ENCODE assay signal across 16 mouse cellular contexts in genomic region chr3:36797025-36797424, GRCm38 (mm10).
DNase-seq lines count a peak whose midpoint lies in the region; ATAC-seq and TF ChIP-seq lines count a peak whose summit lies in the region.
"Had no signal": no experiment of that assay in that cellular context is flagged by ENCODE, and none has a peak within 500 bp of the region (broad histone marks: within the 10 kb centered on the region; RNA-seq: fewer than 3 reads in every experiment).

No protein-coding gene starts in this region.

- peak; percentile 53 for DNase-seq in intestine, embryonic 14.5 days (ENCODE audit: low spot score)
- peak; percentile 60 for DNase-seq in kidney, postnatal 0 days (ENCODE audit: low spot score)
- no peak for DNase-seq in layer of hippocampus, adult 9-11 months
- DNase-seq in thymus, adult 2 months, result no peak
- DNase-seq: cerebellum, adult 2 months; gastrocnemius, postnatal 36 days; lung, postnatal 4 days; midbrain, embryonic 14.5 days; thymus, adult 18-20 months had no signal

- no peaks in the 10 kb centered on the region for H3K9me3 ChIP-seq in heart, embryonic 13.5 days
- no peaks in the 10 kb centered on the region for H3K9me3 ChIP-seq in heart, embryonic 11.5 days (replicated peaks; ENCODE audit: control insufficient read depth, low read length)
- H3K9me3 ChIP-seq in intestine, embryonic 14.5 days (ENCODE audit: control insufficient read depth, low read length), result no peaks in the 10 kb centered on the region
- H3K9me3 ChIP-seq in kidney, postnatal 0 days (replicated peaks; ENCODE audit: low read length), result no peaks in the 10 kb centered on the region
- H3K9me3 ChIP-seq: forebrain, embryonic 10.5 days; hindbrain, embryonic 10.5 days; liver, embryonic 12.5 days had no signal

- no peak overlapping the region for H3K4me3 ChIP-seq in heart, embryonic 13.5 days
- H3K4me3 ChIP-seq in heart, embryonic 11.5 days (ENCODE audit: low read depth, low read length), result no peak overlapping the region
- H3K4me3 ChIP-seq in intestine, embryonic 14.5 days (ENCODE audit: low read depth, low read length), result no peak overlapping the region
- no peak overlapping the region for H3K4me3 ChIP-seq in kidney, postnatal 0 days (replicated peaks; ENCODE audit: low read depth, low read length)
- H3K4me3 ChIP-seq in thymus, adult 2 months (ENCODE audit: control insufficient read depth, insufficient read depth, low read length), result no peak overlapping the region
- H3K4me3 ChIP-seq: forebrain, embryonic 10.5 days; hindbrain, embryonic 10.5 days; liver, embryonic 12.5 days had no signal

- no peaks in the 10 kb centered on the region for H3K36me3 ChIP-seq in heart, embryonic 13.5 days
- no peaks in the 10 kb centered on the region for H3K36me3 ChIP-seq in heart, embryonic 11.5 days (ENCODE audit: control insufficient read depth, insufficient read depth, low read length)
- no peaks in the 10 kb centered on the region for H3K36me3 ChIP-seq in intestine, embryonic 14.5 days (ENCODE audit: control insufficient read depth, insufficient read depth, low read length)
- H3K36me3 ChIP-seq in kidney, postnatal 0 days (ENCODE audit: insufficient read depth, low read length), result no peaks in the 10 kb centered on the region
- no peaks in the 10 kb centered on the region for H3K36me3 ChIP-seq in thymus, adult 2 months (ENCODE audit: control insufficient read depth, insufficient read depth, low read length)
- H3K36me3 ChIP-seq: forebrain, embryonic 10.5 days; hindbrain, embryonic 10.5 days; liver, embryonic 12.5 days had no signal

- 42% methylated on average over 4 of the region's 4 CpGs for WGBS in heart, embryonic 13.5 days
- WGBS in heart, embryonic 11.5 days (ENCODE audit: insufficient replicate concordance), result 47% methylated on average over 4 of the region's 4 CpGs
- WGBS in intestine, embryonic 14.5 days, result 52% methylated on average over 4 of the region's 4 CpGs
- 25% methylated on average over 4 of the region's 4 CpGs for WGBS in kidney, postnatal 0 days
- WGBS in thymus, adult 2 months, result 74% methylated on average over 4 of the region's 4 CpGs

- no peaks in the 10 kb centered on the region for H3K4me1 ChIP-seq in heart, embryonic 13.5 days
- H3K4me1 ChIP-seq in heart, embryonic 11.5 days (ENCODE audit: control insufficient read depth, insufficient read depth, low read length), result no peaks in the 10 kb centered on the region
- H3K4me1 ChIP-seq in intestine, embryonic 14.5 days (replicated peaks; ENCODE audit: control insufficient read depth, insufficient read depth, low read length), result 0 out of 2 replicates have a peak, but pooled peaks cover 5% of the 10 kb centered on the region
- no peaks in the 10 kb centered on the region for H3K4me1 ChIP-seq in kidney, postnatal 0 days (replicated peaks; ENCODE audit: insufficient read depth, low read length)
- H3K4me1 ChIP-seq in thymus, adult 2 months (replicated peaks; ENCODE audit: control insufficient read depth, insufficient read depth, low read length), result no peaks in the 10 kb centered on the region
- H3K4me1 ChIP-seq: forebrain, embryonic 10.5 days; hindbrain, embryonic 10.5 days had no signal

- H3K9ac ChIP-seq in heart, embryonic 13.5 days, result no peak overlapping the region
- no peak overlapping the region for H3K9ac ChIP-seq in heart, embryonic 11.5 days (ENCODE audit: low read depth, low read length)
- no peak overlapping the region for H3K9ac ChIP-seq in intestine, embryonic 14.5 days (ENCODE audit: low read length)
- no peak overlapping the region for H3K9ac ChIP-seq in kidney, postnatal 0 days (ENCODE audit: low read depth, low read length)
- H3K9ac ChIP-seq: liver, embryonic 12.5 days had no signal

- TF ChIP-seq POLR2A in thymus, adult 2 months (IDR thresholded peaks at IDR 0.05; ENCODE audit: control insufficient read depth, extremely low read depth, insufficient read depth, low read length, poor library complexity), result no peak

- no peak for ATAC-seq in heart, embryonic 13.5 days (ENCODE audit: extremely low read depth, insufficient number of reproducible peaks, low FRiP score, low TSS enrichment)
- ATAC-seq in heart, embryonic 11.5 days (replicated peaks; ENCODE audit: insufficient number of reproducible peaks, low FRiP score, low TSS enrichment), result no peak
- 0 out of 2 replicates have a peak, but pooled peaks have one; percentile 2 for ATAC-seq in common myeloid progenitor, adult 5-6 weeks (replicated peaks; ENCODE audit: low read depth, poor library complexity, severe bottlenecking)
- ATAC-seq in intestine, embryonic 14.5 days (replicated peaks; ENCODE audit: low FRiP score, low TSS enrichment, low read depth), result 0 out of 2 replicates have a peak, but pooled peaks have one; percentile 53
- ATAC-seq in kidney, postnatal 0 days (replicated peaks; ENCODE audit: low FRiP score, low read depth), result no peak
- ATAC-seq: CD4-positive, CD25-positive, alpha-beta regulatory T cell, adult 4 months; liver, embryonic 12.5 days had no signal

- 0 out of 2 replicates have a peak overlapping the region, but pooled peaks have one; percentile 20 for H3K27ac ChIP-seq in heart, embryonic 13.5 days (replicated peaks)
- H3K27ac ChIP-seq in heart, embryonic 11.5 days (ENCODE audit: low read depth, low read length), result no peak overlapping the region
- H3K27ac ChIP-seq in intestine, embryonic 14.5 days (ENCODE audit: low read depth), result no peak overlapping the region
- H3K27ac ChIP-seq in kidney, postnatal 0 days, result no peak overlapping the region
- H3K27ac ChIP-seq in thymus, adult 2 months (ENCODE audit: control insufficient read depth, insufficient read depth, low read length), result no peak overlapping the region
- H3K27ac ChIP-seq: forebrain, embryonic 10.5 days; hindbrain, embryonic 10.5 days; liver, embryonic 12.5 days had no signal

- TF ChIP-seq CTCF in kidney, postnatal 0 days (IDR thresholded peaks at IDR 0.05; ENCODE audit: low read depth), result no peak
- no peak for TF ChIP-seq CTCF in thymus, adult 2 months (IDR thresholded peaks at IDR 0.05; ENCODE audit: borderline replicate concordance, control insufficient read depth, extremely low read depth, insufficient read depth, low read length, poor library complexity)

- no peaks in the 10 kb centered on the region for H3K27me3 ChIP-seq in heart, embryonic 13.5 days (replicated peaks)
- H3K27me3 ChIP-seq in heart, embryonic 11.5 days (ENCODE audit: control insufficient read depth, insufficient read depth, low read length), result no peaks in the 10 kb centered on the region
- H3K27me3 ChIP-seq in intestine, embryonic 14.5 days (replicated peaks; ENCODE audit: control insufficient read depth, insufficient read depth, low read length), result no peaks in the 10 kb centered on the region
- no peaks in the 10 kb centered on the region for H3K27me3 ChIP-seq in kidney, postnatal 0 days (ENCODE audit: insufficient read depth, low read length)
- no peaks in the 10 kb centered on the region for H3K27me3 ChIP-seq in thymus, adult 2 months (ENCODE audit: control insufficient read depth, insufficient read depth, low read length)
- H3K27me3 ChIP-seq: liver, embryonic 12.5 days had no signal

- no peak overlapping the region for H3K4me2 ChIP-seq in heart, embryonic 13.5 days
- H3K4me2 ChIP-seq in heart, embryonic 11.5 days, result no peak overlapping the region
- H3K4me2 ChIP-seq in intestine, embryonic 14.5 days (ENCODE audit: low read length), result no peak overlapping the region
- H3K4me2 ChIP-seq in kidney, postnatal 0 days (ENCODE audit: low read length), result no peak overlapping the region; the same call in 1 of the 2 replicates
- H3K4me2 ChIP-seq: liver, embryonic 12.5 days had no signal

Comparison
In these comparisons a context has a peak if more than half of its experiments do, and no peak if none do; other contexts are left out.
1. ATAC-seq: peak in common myeloid progenitor, adult 5-6 weeks (single experiment) and intestine, embryonic 14.5 days (single experiment); none in heart, embryonic 13.5 days (single experiment), heart, embryonic 11.5 days (single experiment) and kidney, postnatal 0 days (single experiment).
2. DNase-seq: peak in intestine, embryonic 14.5 days (single experiment) and kidney, postnatal 0 days (single experiment); none in layer of hippocampus, adult 9-11 months (single experiment) and thymus, adult 2 months (single experiment).